Mouse (Mus musculus): ENCODE data around the gene Trim44. TPM values are rescaled to one million over a fixed set of nuclear protein-coding genes. Genes with fewer than 3 reads are reported as not detected.

Gene Trim44
- total RNA-seq, 1 experiment from 2014 or later, result 29.3 TPM

DNA sequence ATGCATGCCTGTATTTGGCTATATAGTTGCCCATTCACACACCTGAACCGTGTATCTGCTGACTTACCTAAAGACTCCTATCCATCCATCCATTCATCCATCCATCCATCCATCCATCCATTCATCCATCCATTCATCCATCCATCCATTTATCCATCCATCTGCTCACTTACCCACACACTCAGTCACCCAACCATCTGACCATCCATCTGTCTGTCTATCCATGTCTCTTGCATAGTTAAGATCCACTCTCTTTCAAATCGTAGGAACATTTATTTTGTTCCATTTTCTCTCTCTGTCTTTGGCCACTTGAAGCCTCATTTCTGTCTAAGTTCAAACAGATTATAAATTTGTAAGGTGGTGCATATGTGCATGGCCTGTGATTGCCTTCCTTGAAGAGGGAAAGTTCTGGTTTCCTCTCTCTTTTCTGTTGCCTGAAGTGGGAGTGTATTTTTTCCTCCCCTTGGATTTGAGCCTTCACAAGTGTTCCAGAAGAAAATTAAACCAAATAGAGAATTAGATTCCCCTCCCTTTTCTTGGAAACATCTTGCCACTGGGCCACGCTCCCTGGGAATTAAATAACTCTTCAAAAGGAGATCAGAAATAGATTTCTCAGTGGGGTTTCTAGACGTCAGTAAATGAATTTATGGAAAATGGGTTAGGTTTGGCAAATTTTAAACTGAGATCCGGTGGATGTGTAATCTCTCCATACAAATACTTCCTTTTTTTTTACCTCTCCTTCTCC lies 150.9 kb downstream of the Trim44 start:
- ATAC-seq (replicated peaks; ENCODE audit: insufficient number of reproducible peaks, low FRiP score, low TSS enrichment, poor library complexity, severe bottlenecking), result no peak

DNA sequence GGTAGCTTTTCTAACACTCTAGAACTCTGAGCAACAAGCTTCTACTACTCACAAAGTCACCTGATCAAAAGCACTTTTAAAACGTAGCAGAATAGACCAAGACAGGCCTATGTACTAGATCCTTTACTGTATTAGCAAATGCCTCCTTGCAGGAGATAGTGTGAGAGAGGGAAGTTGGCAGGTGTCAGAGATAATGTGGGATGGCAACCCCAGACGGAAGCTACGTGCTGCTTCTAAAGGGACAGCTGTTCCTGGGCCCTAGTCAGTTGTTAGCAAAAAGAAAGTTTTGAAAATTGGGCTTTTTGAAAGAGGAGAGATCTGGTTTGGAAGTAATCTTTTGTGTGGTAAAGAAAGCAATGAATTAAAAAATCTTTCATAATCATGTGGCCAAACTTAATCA lies 151.5 kb downstream of the Trim44 start:
- ATAC-seq (replicated peaks; ENCODE audit: insufficient number of reproducible peaks, low FRiP score, low TSS enrichment, poor library complexity, severe bottlenecking), result no peak

DNA sequence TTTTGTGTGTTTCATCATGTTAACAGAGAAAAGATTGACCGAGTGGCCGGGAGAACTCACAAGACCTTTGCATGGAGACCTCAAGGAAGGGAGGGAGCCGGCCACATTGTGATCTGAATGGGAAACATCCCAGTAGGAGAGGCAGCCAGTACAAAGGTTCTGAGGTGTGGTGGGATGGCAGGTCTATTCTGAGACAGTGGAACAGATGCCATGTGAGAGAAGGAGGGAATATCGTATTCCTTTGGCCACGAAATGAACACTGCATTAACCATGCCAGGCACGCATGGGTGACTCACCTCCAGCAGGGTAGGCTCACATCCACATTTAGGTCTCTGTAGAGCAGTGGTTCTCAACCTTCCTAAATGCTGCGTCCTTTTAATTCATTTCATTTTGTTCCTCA lies 154.4 kb downstream of the Trim44 start:
- no peak for ATAC-seq (replicated peaks; ENCODE audit: insufficient number of reproducible peaks, low FRiP score, low TSS enrichment, poor library complexity, severe bottlenecking)

DNA sequence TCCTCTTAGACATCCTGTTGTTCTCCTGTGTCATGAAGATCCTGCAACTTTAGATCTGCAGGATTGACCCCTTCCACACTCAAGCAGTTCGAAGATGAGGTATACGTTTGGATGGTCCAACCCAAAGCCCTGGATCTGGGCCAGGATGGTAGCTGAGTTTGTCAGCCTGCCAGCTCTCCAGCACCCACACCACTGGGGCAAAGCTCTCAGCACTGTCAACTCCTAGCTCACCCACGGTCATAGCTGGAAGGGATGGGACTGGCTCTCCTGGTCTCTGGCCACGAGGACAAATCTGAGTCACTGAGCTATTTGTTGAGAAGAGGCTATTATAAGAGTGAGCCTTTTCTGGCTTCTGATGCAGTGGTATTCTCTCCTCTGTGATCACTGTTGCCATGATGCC lies 155.0 kb downstream of the Trim44 start:
- no peak for ATAC-seq (replicated peaks; ENCODE audit: insufficient number of reproducible peaks, low FRiP score, low TSS enrichment, poor library complexity, severe bottlenecking)

Other genes starting within 250 kb of the Trim44 start
- gene Ldlrad3, start 221.4 kb downstream of the Trim44 start, total RNA-seq (2017), result 99.1 to 119 TPM (median 107 TPM) in 3 replicates
- not detected in 3 replicates for gene Fjx1, start 44.7 kb upstream of the Trim44 start, total RNA-seq (2017)
- gene Pamr1, start 142.2 kb upstream of the Trim44 start, total RNA-seq (2017), result 0.78 to 1.0 TPM in 2 of 3 replicates, not detected in the other